Mouse (Mus musculus) MEL (cell line): ENCODE data around the gene Atp1a4. TPM values are rescaled to one million over a fixed set of nuclear protein-coding genes. Genes with fewer than 3 reads are reported as not detected.
"Not testable (repeated sequence)": the region's sequence is repeated elsewhere in the genome, so short reads cannot be mapped to it uniquely, and the experiment has no call there.

Source experiments
- DNase-seq: peaks from one replicate; pipeline ENCODE4 v3.0.0; 2011; ENCODE audit warnings: low read depth, low spot score
- H3K27ac ChIP-seq: 2 replicates; pipeline ENCODE4 v1.5.1; 2012; ENCODE audit warnings: low read depth, mild to moderate bottlenecking, control low read depth, low read length, moderate library complexity; ENCODE audit not compliant: control insufficient read depth
- H3K27me3 ChIP-seq, 2 experiments: fragments of 150-350 bp in 1 of 2; sonication (generic) in 1 of 2; 2 replicates each; pipeline ENCODE4 v1.6.1; 2012; ENCODE audit warnings: low read length in 2 of 2, mild to moderate bottlenecking in 2 of 2, improper control_type of control experiment in 1 of 2, moderate library complexity in 1 of 2; ENCODE audit not compliant: insufficient read depth in 2 of 2, control insufficient read depth in 1 of 2
- H3K36me3 ChIP-seq, 2 experiments: 2 replicates each; pipeline ENCODE4 v1.6.1; 2012 to 2014; ENCODE audit warnings: low read length in 2 of 2, improper control_type of control experiment in 1 of 2, inconsistent platforms in 1 of 2, mild to moderate bottlenecking in 1 of 2; ENCODE audit not compliant: insufficient read depth in 2 of 2, control insufficient read depth in 1 of 2
- H3K4me1 ChIP-seq, 2 experiments: fragments of 150-350 bp in 1 of 2; sonication (generic) in 1 of 2; 2 replicates each; pipeline ENCODE4 v1.6.1; 2012; ENCODE audit warnings: low read length in 2 of 2, improper control_type of control experiment in 1 of 2, mild to moderate bottlenecking in 1 of 2; ENCODE audit not compliant: insufficient read depth in 2 of 2, control insufficient read depth in 1 of 2
- H3K4me3 ChIP-seq, 2 experiments: fragments of 150-350 bp in 1 of 2; sonication (generic) in 1 of 2; 2 replicates each; pipeline ENCODE4 v1.5.1; 2012; ENCODE audit warnings: low read depth in 2 of 2, low read length in 2 of 2, mild to moderate bottlenecking in 2 of 2, moderate library complexity in 2 of 2, control low read depth in 1 of 2, improper control_type of control experiment in 1 of 2; ENCODE audit not compliant: control insufficient read depth in 1 of 2, insufficient read depth in 1 of 2
- H3K79me2 ChIP-seq: 2 replicates; pipeline ENCODE4 v1.6.1; 2012; ENCODE audit warnings: mild to moderate bottlenecking, low read length, moderate library complexity; ENCODE audit not compliant: control insufficient read depth, poor library complexity, insufficient read depth
- H3K9ac ChIP-seq: 2 replicates; pipeline ENCODE4 v1.6.1; 2012; ENCODE audit warnings: low read depth, mild to moderate bottlenecking, control low read depth, low read length, moderate library complexity; ENCODE audit not compliant: control insufficient read depth, poor library complexity, severe bottlenecking
- H3K9me3 ChIP-seq: fragments of 150-350 bp; sonication (generic); replicated peaks from 2 replicates; pipeline ENCODE4 v1.6.1; 2012; ENCODE audit warnings: mild to moderate bottlenecking, low read length, improper control_type of control experiment, moderate library complexity; ENCODE audit not compliant: insufficient read depth
- BHLHE40 ChIP-seq: IDR thresholded peaks from 2 replicates; pipeline ENCODE4 v1.6.1; 2012; ENCODE audit warnings: low read depth, mild to moderate bottlenecking, inconsistent platforms, low read length, improper control_type of control experiment, borderline replicate concordance
- CHD2 ChIP-seq: IDR thresholded peaks from 2 replicates; pipeline ENCODE4 v1.6.1; 2011; ENCODE audit warnings: low read length, improper control_type of control experiment
- CTCF ChIP-seq, 3 experiments: IDR thresholded peaks in 2 of 3; conservative IDR thresholded peaks in 1 of 3; 2 replicates each; pipeline ENCODE4 v1.5.1; 2011 to 2012; ENCODE audit warnings: low read length in 3 of 3, low read depth in 2 of 3, mild to moderate bottlenecking in 2 of 3, improper control_type of control experiment in 1 of 3, inconsistent platforms in 1 of 3, mixed read lengths in 1 of 3, moderate library complexity in 1 of 3; ENCODE audit not compliant: control insufficient read depth in 1 of 3, insufficient read depth in 1 of 3, poor library complexity in 1 of 3, severe bottlenecking in 1 of 3
- E2F4 ChIP-seq: IDR thresholded peaks from 2 replicates; pipeline ENCODE4 v1.6.1; 2011; ENCODE audit warnings: low read depth, low read length, improper control_type of control experiment, borderline replicate concordance
- EP300 ChIP-seq, 2 experiments: IDR thresholded peaks; 2 replicates each; pipeline ENCODE4 v1.6.1; 2011; ENCODE audit warnings: improper control_type of control experiment in 2 of 2, low read length in 2 of 2, low read depth in 1 of 2, mild to moderate bottlenecking in 1 of 2
- ETS1 ChIP-seq: IDR thresholded peaks from 2 replicates; pipeline ENCODE4 v1.6.1; 2012; ENCODE audit warnings: low read depth, mild to moderate bottlenecking, inconsistent platforms, low read length, improper control_type of control experiment, moderate library complexity
- MAFK ChIP-seq: IDR thresholded peaks from 2 replicates; pipeline ENCODE4 v1.6.1; 2011; ENCODE audit warnings: low read depth, mild to moderate bottlenecking, low read length, improper control_type of control experiment, borderline replicate concordance
- MAZ ChIP-seq: IDR thresholded peaks from 2 replicates; pipeline ENCODE4 v1.6.1; 2012; ENCODE audit warnings: low read depth, mild to moderate bottlenecking, inconsistent platforms, low read length, improper control_type of control experiment
- MEF2A ChIP-seq: IDR thresholded peaks from 2 replicates; pipeline ENCODE4 v1.6.1; 2014; ENCODE audit warnings: low read depth, mild to moderate bottlenecking, inconsistent platforms, low read length, improper control_type of control experiment; ENCODE audit not compliant: poor library complexity, insufficient replicate concordance, severe bottlenecking; ENCODE audit errors: extremely low read depth
- NRF1 ChIP-seq: IDR thresholded peaks from 2 replicates; pipeline ENCODE4 v1.6.1; 2014; ENCODE audit warnings: low read depth, mild to moderate bottlenecking, inconsistent platforms, low read length, improper control_type of control experiment, moderate library complexity; ENCODE audit not compliant: poor library complexity, insufficient read depth, severe bottlenecking
- SIN3A ChIP-seq: IDR thresholded peaks from 2 replicates; pipeline ENCODE4 v1.6.1; 2012; ENCODE audit warnings: low read length, improper control_type of control experiment, inconsistent platforms
- UBTF ChIP-seq: IDR thresholded peaks from 2 replicates; pipeline ENCODE4 v1.6.1; 2012; ENCODE audit warnings: low read depth, mild to moderate bottlenecking, inconsistent platforms, low read length, improper control_type of control experiment, moderate library complexity, borderline replicate concordance; ENCODE audit not compliant: insufficient read depth
- USF1 ChIP-seq: IDR thresholded peaks from 2 replicates; pipeline ENCODE4 v1.6.1; 2014; ENCODE audit warnings: low read depth, mild to moderate bottlenecking, inconsistent platforms, low read length, improper control_type of control experiment, moderate library complexity
- ZKSCAN1 ChIP-seq: IDR thresholded peaks from 2 replicates; pipeline ENCODE4 v1.6.1; 2012; ENCODE audit warnings: low read depth, mild to moderate bottlenecking, inconsistent platforms, low read length, improper control_type of control experiment, moderate library complexity
- ZMIZ1 ChIP-seq: IDR thresholded peaks from 2 replicates; pipeline ENCODE4 v1.6.1; 2012; ENCODE audit warnings: low read depth, mild to moderate bottlenecking, inconsistent platforms, low read length, improper control_type of control experiment, moderate library complexity
- polyA plus RNA-seq, 2 experiments: library from polyadenylated mRNA; stranded (reverse) in 1 of 2; unstranded in 1 of 2; fragments of >175 nt in 1 of 2; fragments of >200 nt in 1 of 2; gene quantifications; 2 replicates each; pipeline versions ENCODE4 v1.2.1 to v1.2.4; 2012; ENCODE audit warnings: low replicate concordance in 2 of 2, low read depth in 1 of 2; ENCODE audit not compliant: insufficient read length in 2 of 2, insufficient read depth in 1 of 2, missing spikeins in 1 of 2
- total RNA-seq: library from RNA; depleted of rRNA; stranded (reverse); fragments of 300-350 nt; gene quantifications from 2 replicates; pipeline ENCODE4 v1.2.3, GENCODE M21; 2012

Gene Atp1a4
- total and polyA plus RNA-seq, 3 experiments, result not detected

GRCm38 (mm10) chr1:172244645-172245044, 13.6 kb downstream of the Atp1a4 start:
- not testable (repeated sequence) for H3K36me3 ChIP-seq, H3K79me2 ChIP-seq, DNase-seq, H3K9ac ChIP-seq, H3K4me3 ChIP-seq, H3K9me3 ChIP-seq, H3K27ac ChIP-seq
- H3K27me3 ChIP-seq, result peaks cover 6 to 14% of the 10 kb centered on the region in 2 experiments; a peak in 3 of 4 replicates
- peaks cover 3 to 10% of the 10 kb centered on the region in 2 experiments; a peak in 1 of 4 replicates for H3K4me1 ChIP-seq

DNA sequence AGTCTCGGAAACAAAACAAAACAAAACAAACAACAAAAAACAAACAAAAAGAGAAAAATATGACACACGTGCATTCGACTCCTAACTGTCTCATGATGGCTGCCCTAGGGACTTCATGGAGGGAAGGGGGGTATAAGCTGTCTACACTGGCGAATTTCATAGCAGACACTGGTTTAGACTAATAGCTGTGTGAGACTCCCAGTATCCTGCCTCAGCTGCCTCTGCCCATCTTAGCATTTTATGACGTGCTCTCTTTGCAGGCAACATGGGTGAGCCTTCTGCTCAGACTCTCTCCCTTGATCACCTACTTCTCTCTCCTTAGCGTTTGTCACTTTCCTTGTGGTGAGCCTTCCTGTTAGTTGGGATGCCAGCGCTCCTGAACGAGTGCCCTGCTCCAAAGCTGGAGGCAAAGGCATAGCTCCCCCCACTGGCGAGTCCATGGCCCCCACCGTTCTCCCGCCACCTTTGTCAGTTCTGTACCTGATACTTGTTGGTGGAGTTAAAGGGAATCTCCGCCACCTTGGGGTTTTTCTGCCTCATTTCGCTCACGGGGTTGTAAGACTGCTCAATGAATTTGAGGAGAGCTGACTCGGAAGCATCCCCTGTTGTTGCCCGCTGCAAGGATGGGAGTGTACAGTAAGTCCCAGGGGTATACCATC, 14.5 kb downstream of the Atp1a4 start:
- TF ChIP-seq NRF1 (no peak), CTCF (IDR thresholded peaks at IDR 0.05 in 2 of 3, conservative IDR thresholded peaks at IDR 0.05 in 1 of 3; ENCODE audit: control insufficient read depth in 1 of 3, insufficient read depth in 1 of 3, low read depth in 2 of 3, low read length in 3 of 3, poor library complexity in 1 of 3, severe bottlenecking in 1 of 3) (peak in 1 of 3 experiments; percentile 14; a peak in 1 of 6 replicates)
- TF ChIP-seq, all 39 proteins: peak for 1
- H3K4me3 ChIP-seq, result no peak overlapping the region
- H3K9ac ChIP-seq, result no peak overlapping the region
- H3K27ac ChIP-seq, result no peak overlapping the region
- H3K27me3 ChIP-seq, result peaks cover 3 to 14% of the 10 kb centered on the region in 2 experiments; a peak in 3 of 4 replicates
- peaks cover 0 to 5% of the 10 kb centered on the region in 2 experiments; a peak in 1 of 4 replicates for H3K36me3 ChIP-seq
- H3K4me1 ChIP-seq, result peaks cover 3 to 10% of the 10 kb centered on the region in 2 experiments; a peak in 1 of 4 replicates
- no peaks in the 10 kb centered on the region for H3K9me3 ChIP-seq
- DNase-seq, result no peak
- H3K79me2 ChIP-seq, result no peaks in the 10 kb centered on the region

GRCm38 (mm10) chr1:172242401-172242800, 15.8 kb downstream of the Atp1a4 start:
- Histone ChIP-seq H3K4me3 (no peak overlapping the region), H3K9me3 (no peaks in the 10 kb centered on the region), H3K27ac (no peak overlapping the region)

More at GRCm38 (mm10) chr1:172242401-172242800, 15.8 kb downstream of the Atp1a4 start:
- Histone ChIP-seq H3K27me3 (peaks cover 5 to 13% of the 10 kb centered on the region in 2 experiments; a peak in 3 of 4 replicates), H3K79me2 (no peaks in the 10 kb centered on the region), H3K36me3 (peaks cover 0 to 5% of the 10 kb centered on the region in 2 experiments; a peak in 1 of 4 replicates), H3K9ac (no peak overlapping the region), H3K4me1 (peaks cover 3 to 10% of the 10 kb centered on the region in 2 experiments; a peak in 1 of 4 replicates)
- DNase-seq, result no peak
- TF ChIP-seq MEF2A (no peak), UBTF (no peak), CHD2 (no peak), ETS1 (no peak), EP300 (IDR thresholded peaks at IDR 0.05; ENCODE audit: low read depth in 1 of 2, low read length in 2 of 2) (no peak), USF1 (no peak), SIN3A (no peak), BHLHE40 (no peak), CTCF (IDR thresholded peaks at IDR 0.05 in 2 of 3, conservative IDR thresholded peaks at IDR 0.05 in 1 of 3; ENCODE audit: control insufficient read depth in 1 of 3, insufficient read depth in 1 of 3, low read depth in 2 of 3, low read length in 3 of 3, poor library complexity in 1 of 3, severe bottlenecking in 1 of 3) (no peak), MAFK (no peak), ZMIZ1 (no peak), E2F4 (no peak), MAZ (no peak), ZKSCAN1 (no peak)
